Mouse (Mus musculus): ENCODE measurements around the gene Gal.

Gal gene

GRCm38 (mm10) chr19:3405531-3406281 is 8.6 kb downstream of the Gal start:
- DNase-seq: no peak

DNA sequence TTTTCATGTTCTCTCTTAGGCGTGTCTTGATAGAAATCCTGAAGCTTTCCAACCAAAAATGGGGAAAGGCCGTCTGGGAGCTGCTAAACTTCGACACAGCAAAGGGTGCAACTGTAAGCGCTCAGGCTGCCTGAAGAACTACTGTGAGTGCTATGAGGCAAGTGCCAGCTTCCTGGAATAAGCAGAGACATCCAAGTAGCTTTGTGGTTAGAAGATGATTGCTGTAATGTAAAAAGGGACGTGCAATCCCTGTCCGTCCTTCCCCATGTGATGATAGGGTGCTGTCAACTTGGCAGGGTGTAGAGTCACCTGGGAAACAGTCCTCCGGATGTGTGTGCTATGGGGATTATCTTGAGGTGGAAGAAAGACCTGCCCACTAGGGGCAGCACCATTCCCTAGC is 10.3 kb downstream of the Gal start:
- no peak for DNase-seq

DNA sequence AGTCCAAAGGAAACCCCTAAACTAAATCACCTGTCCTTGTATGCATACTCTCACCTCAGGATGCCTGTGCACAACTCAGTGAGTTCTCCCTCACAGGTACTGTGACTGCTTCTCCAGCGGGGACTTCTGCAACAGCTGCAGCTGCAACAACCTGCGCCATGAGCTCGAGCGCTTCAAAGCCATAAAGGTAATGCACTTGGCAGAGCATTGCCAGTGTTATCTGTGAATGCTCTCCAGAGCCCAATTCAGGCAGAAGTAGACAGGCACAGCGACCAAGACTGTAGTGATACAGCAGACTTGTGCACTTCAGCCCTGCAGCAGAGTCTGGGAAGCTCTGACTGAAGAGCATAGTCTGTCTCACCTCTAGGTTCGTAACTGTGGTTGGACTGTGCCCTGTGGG is 12.0 kb downstream of the Gal start:
- no peak for DNase-seq

DNA sequence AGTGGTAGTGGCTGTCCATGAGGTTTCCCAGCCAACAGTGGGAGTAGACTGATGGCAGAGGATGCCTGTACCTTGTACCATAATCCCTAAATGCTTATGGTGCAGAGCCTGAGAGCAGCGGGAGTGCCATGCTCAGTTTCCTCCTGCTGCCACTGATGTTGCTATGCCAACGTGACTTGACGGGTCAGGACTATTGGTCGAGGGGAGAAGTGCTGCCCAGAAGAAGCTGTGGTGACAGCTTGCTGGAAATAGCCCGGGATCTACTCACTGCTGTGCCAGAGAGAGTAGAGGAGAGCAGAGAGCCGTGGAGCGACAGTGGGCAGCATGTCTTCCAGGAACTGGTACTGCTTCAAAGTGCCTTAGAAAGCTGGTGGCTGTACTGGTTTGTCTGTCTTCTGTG is 12.4 kb downstream of the Gal start:
- DNase-seq: no peak

GRCm38 (mm10) chr19:3401504-3401903 is 12.8 kb downstream of the Gal start:
- DNase-seq: no peak

DNA sequence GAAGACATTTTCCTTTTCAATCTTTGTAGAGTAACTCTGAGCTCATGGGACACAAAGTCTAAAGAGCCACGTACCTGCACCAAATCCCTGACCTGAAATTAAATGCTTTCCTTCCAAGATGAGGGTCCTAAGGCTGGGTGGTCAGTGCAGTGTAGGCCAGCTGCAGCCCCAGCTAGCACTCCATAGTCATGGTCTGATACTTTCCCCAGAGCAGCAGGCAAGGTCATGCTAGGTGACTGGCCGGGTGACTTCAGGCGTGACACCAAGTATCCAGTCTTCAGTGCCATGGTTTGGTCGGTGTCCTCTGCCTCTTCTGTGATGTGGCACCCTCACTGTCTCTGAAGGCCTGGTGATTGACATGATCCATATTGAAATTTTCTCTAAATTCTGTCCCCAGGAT is 14.3 kb downstream of the Gal start:
- DNase-seq: no peak

DNA sequence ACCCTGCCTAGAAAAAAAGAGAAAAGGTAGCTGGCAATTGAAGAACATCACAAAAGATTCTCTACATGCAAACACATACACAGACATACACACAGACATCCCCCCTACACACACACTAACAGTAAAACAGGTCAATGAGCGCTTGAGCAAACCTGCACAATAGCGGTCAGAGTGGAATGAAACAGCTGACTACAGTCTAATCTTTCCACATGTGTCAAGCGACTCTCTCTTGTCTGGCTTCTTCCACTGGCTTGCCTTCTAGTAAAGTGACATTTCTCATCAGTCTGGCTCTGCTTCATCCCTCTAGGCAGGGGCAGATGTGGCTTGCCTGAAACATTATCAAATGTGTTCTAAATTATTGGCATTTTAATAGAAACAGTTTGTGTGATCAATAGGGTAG is 20.1 kb downstream of the Gal start:
- DNase-seq: no peak

DNA sequence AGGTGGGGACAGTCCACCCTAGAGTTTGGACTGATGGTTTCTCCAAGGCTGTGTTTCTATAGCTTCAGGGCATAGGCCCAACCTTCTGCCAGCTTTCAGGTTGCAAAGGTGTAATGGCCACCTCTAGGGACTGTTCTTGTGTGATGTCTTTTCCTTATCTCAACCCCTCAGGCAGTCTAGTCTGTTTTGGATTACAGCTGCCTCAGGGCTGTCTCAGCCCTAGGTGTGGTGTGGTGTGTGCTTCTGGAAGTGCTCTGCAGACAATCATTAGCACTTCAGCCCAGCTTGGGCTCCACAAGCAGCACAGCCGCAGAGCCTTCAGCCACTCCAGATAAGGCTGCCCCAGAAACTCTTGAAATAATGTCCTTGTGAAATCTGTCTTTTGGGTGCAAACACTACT is 22.0 kb downstream of the Gal start:
- no peak for DNase-seq

DNA sequence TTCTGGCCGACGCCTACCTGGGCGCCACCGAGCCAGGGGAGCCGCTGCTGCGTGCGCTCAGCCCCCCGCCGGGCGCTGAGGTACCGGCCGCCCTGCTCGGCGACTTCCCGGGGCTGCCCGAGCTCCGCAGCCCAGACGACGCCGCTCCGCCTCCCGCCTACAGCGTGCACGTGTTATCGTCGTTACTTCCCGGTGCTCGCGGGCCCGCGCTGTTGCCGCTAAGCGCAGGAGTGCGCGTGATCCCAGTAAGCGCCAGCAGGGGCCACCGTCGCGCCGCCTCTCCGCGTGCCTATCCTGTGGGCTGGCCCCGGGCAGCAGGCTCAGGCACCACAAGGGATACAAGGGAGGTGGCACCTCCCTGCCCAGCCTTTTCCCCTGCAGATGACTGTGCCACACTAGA is 25.3 kb downstream of the Gal start:
- peak; percentile 89 for DNase-seq

DNA sequence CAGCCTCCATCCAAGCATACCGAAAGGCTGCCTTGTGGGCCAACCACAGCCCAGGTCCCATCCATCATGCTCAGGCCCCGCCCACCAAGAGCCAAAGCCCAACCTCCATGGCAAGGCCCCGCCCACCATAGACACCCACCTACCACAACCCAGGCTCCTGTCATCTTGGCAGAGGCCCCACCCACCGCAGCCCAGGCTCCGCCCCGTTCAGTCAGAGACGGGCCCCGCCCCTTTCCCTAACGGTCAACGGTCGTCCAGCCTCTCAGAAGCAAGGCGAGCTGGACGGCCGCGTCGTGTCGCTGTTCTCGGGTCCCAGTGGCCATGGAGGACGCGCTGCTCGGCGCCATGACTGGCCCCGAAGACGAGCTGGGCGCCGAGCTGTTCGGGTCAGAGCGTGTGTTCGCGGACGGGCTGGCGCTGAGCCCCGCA is 25.7 kb downstream of the Gal start, which contains the start of gene Tesmin:
Tesmin (plus strand) TSS at position 229 of the 429 bp plus-strand sequence.
- peak; percentile 89 for DNase-seq

DNA sequence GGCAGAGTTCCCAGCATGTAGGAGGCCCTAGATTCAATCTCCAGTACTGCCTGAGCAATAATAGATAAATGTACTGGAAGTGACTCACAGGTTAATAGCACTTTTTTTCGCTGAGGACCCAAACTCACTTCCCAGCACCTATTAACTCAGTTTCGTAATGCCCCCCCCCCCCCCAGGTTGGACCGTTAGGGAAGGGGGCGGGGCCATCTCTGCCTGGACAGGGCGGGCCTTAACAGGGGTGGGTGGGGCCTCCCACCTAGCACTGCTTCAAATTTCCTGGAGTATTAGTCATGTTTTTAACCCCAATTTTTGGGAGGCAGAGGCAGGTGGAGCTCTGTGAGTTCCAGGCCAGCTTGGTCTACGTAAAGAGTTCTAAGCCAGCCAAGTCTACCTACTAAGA is 26.3 kb downstream of the Gal start:
- DNase-seq: no peak

DNA sequence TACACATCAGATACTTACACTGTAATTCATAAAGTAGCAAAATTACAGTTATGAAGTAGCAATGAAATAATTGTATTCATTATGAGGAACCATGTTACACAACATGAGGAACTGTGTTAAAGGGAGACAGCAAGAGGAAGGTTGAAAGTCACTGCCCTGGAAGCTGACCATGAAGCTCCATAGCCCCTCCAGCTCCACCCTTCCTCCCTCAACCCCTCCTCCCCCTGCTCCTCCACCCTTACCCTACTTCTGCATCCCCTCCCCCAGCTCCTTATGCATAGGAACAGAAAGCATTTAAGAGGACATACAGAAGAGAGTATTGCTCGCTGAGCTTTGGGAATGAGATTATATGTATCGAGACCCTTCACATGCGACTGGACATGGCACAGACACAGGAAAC is 35.7 kb downstream of the Gal start:
- DNase-seq: no peak

DNA sequence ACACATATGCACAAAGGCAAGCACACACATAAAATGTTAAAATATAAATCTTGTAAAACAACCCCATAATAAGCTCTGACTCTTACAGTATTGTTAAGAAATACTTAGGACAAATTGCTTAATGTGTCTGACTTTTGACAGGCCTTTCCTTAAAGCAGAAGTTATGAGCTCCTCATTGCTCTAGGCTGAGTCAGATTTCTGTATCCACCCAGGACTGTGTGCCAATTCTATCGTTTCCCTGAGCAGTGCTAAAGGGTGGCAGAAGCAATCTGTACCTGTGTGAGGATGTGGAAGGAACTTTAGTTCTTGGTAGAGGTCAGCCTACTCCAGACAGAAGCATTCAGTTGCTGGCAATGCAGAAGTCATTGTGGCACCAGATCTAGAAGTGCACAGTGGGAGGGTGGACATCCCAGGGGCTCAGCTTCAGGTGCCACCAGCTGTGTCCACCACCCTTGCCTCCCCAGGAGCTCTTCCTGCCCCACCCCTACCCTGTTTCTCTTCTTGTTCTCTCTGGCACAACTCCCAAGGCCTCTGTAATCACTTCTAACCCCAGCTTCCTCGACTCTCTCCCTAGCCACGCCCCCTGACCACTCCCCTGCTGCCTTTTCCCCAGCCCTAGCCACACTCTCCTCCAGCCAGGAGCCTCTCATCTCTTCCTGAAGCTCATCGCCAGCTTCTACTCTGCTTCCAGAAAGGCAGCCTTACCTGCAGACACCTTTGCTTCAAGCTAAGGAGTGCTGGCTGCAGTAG is 37.2 kb downstream of the Gal start:
- no peak for DNase-seq

GRCm38 (mm10) chr19:3375945-3376495 is 38.3 kb downstream of the Gal start:
- no peak for DNase-seq

DNA sequence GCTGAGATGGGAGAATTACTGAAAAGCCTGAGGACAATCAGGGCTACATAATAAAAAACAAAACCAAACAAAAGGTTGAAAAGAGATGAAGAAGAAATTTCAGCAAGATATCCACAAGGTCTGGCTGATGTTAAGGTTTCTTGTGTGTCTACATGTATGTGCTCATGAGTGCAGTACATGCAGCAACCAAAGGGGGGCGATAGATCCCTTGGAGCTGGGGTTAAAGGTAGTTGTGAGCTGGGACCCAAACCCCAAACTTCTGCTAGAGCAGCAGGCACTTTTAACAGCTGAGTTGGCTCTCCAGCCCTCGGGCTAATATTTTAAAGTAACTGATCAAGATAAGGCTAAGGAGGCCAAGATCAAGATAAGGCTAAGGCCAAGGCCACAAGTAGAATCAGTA is 40.3 kb downstream of the Gal start:
- no peak for DNase-seq

GRCm38 (mm10) chr19:3373380-3373779 is 41.0 kb downstream of the Gal start:
- no peak for DNase-seq

- no peak for DNase-seq
These were observed 46.1 kb downstream of the Gal start for GRCm38 (mm10) chr19:3368276-3368675.

DNA sequence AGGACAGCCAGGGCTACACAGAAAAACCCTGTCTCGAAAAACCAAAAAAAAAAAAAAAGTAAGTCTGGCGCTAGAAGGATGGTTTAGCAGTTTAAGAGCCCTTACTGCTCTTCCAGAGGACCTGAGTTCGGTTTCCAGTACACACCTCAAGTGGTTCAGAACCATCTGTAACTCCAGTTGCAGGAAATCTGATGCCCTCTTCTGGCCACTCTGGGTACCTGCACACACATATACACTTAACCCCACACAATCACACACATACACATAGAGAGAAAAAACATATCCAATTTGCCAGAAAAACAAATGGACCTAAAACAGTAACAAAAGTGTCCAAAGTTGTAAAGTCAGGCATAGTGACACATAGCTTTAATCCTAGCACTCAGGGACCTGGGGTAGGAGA is 49.3 kb downstream of the Gal start:
- no peak for DNase-seq

- DNase-seq: no peak
These were observed 50.8 kb downstream of the Gal start for GRCm38 (mm10) chr19:3363510-3363909.
